Mouse (Mus musculus): Measurements from ENCODE around the gene Plpp3. TPM values are rescaled to one million over a fixed set of nuclear protein-coding genes. Genes with fewer than 3 reads are reported as not detected.
"Not testable (repeated sequence)": the region's sequence is repeated elsewhere in the genome, so short reads cannot be mapped to it uniquely, and the experiment has no call there.

Plpp3 gene
- polyA plus RNA-seq, 1 experiment from 2014 or later: 107 TPM

DNA sequence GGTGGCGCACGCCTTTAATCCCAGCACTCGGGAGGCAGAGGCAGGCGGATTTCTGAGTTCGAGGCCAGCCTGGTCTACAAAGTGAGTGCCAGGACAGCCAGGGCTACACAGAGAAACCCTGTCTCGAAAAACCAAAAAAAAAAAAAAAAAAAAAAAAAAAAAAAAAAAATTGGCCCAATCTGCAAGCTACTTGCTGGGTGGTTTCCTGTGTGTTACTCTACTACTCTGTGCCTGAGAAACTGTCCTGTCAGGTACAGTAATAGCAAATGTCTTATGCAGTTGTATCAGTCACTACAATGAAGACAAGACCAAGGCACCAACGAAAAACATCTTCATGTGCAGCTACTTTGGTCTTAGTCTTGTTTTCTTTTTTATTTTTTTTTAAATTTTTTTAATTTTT, 112.3 kb downstream of the Plpp3 start:
- not testable (repeated sequence) for H3K27me3 ChIP-seq (replicated peaks; ENCODE audit: control insufficient read depth, insufficient read depth, low read length); H3K9me3 ChIP-seq (ENCODE audit: control insufficient read depth, low read length); H3K9ac ChIP-seq (ENCODE audit: low read depth, low read length); H3K4me1 ChIP-seq (ENCODE audit: control insufficient read depth, insufficient read depth, low read length); H3K36me3 ChIP-seq (ENCODE audit: control insufficient read depth, insufficient read depth, low read length); ATAC-seq (ENCODE audit: low read depth); H3K27ac ChIP-seq (replicated peaks; ENCODE audit: low read depth, low read length); DNase-seq (ENCODE audit: low spot score); H3K4me3 ChIP-seq (ENCODE audit: low read depth, low read length); H3K4me2 ChIP-seq (ENCODE audit: low read depth, low read length)
- 98% methylated on average over 4 of the region's 7 CpGs for WGBS

DNA sequence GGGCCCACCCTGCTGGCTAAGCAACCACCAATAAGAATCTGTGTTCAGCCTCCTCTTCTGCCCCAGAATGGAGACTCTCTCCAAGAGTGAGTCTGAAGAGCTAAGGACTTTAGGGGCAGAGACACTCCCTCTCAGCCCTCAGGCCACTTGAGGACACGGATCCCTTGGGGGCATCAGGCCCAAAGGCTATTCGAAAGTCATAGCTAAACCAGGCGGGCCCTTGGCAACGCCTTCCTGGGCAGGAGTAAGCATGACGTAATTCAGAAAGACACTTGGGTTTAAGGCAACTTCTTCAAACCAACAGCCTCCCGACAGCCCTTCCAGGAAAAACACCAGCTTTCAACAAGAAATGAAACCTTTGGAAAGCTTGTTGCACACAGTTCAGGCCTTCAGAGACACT, 114.0 kb downstream of the Plpp3 start:
- 85% methylated on average over 6 of the region's 6 CpGs for WGBS
- Histone ChIP-seq H3K9ac (ENCODE audit: low read depth, low read length) (no peak overlapping the region), H3K27me3 (replicated peaks; ENCODE audit: control insufficient read depth, insufficient read depth, low read length) (no peaks in the 10 kb centered on the region), H3K4me2 (ENCODE audit: low read depth, low read length) (no peak overlapping the region), H3K4me3 (ENCODE audit: low read depth, low read length) (no peak overlapping the region), H3K36me3 (ENCODE audit: control insufficient read depth, insufficient read depth, low read length) (no peaks in the 10 kb centered on the region), H3K4me1 (ENCODE audit: control insufficient read depth, insufficient read depth, low read length) (no peaks in the 10 kb centered on the region), H3K27ac (replicated peaks; ENCODE audit: low read depth, low read length) (no peak overlapping the region), H3K9me3 (ENCODE audit: control insufficient read depth, low read length) (no peaks in the 10 kb centered on the region)
- ATAC-seq (ENCODE audit: low read depth) (no peak), DNase-seq (ENCODE audit: low spot score) (no peak)

DNA sequence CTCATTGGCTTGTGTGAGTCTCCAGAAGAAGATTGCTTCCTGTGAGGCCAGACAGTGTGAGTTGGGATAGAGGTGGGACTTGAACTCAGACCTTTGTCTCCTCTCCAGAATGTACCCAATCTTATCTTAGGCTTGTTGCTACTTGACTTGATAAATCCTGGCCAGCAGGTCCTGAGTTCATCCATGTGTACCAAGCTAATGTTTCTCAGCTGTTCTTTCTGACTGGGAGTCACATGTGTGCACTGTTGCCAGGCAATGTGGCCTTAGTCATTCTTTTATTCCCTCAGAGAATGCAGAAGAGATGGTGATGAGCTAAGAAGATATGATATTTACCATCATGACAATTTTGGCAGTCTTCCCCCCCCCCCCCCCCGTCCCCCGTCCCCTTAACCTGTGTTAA, 115.9 kb downstream of the Plpp3 start:
- ATAC-seq (ENCODE audit: low read depth) (no peak), DNase-seq (ENCODE audit: low spot score) (no peak)
- H3K9me3 ChIP-seq (ENCODE audit: control insufficient read depth, low read length): no peaks in the 10 kb centered on the region
- H3K4me1 ChIP-seq (ENCODE audit: control insufficient read depth, insufficient read depth, low read length): no peaks in the 10 kb centered on the region
- 67% methylated on average over 2 of the region's 2 CpGs for WGBS
- no peak overlapping the region for H3K27ac ChIP-seq (replicated peaks; ENCODE audit: low read depth, low read length)
- H3K4me3 ChIP-seq (ENCODE audit: low read depth, low read length): no peak overlapping the region
- H3K27me3 ChIP-seq (replicated peaks; ENCODE audit: control insufficient read depth, insufficient read depth, low read length): no peaks in the 10 kb centered on the region
- no peak overlapping the region for H3K9ac ChIP-seq (ENCODE audit: low read depth, low read length)
- no peak overlapping the region for H3K4me2 ChIP-seq (ENCODE audit: low read depth, low read length)
- H3K36me3 ChIP-seq (ENCODE audit: control insufficient read depth, insufficient read depth, low read length): no peaks in the 10 kb centered on the region

DNA sequence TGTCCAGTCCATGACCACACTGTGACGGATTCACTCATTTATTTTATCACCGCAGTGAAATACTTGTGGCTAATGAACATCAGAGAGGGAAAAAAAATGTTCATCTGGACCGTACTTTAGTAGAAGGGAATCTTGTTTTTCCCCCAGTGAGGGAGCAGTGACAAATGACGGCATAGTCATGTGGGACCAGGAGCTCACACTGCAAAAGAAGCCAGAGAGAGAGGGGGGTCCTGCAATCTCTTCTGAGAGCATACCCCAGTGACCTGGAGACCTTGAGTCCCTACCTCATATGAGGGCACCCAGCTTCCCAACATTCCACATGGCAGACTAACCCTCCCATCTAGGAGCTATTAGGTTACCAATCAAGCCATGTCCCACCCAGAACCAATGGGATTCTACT, 116.3 kb downstream of the Plpp3 start:
- 89% methylated on average over 4 of the region's 4 CpGs for WGBS
- ATAC-seq (ENCODE audit: low read depth): no peak

DNA sequence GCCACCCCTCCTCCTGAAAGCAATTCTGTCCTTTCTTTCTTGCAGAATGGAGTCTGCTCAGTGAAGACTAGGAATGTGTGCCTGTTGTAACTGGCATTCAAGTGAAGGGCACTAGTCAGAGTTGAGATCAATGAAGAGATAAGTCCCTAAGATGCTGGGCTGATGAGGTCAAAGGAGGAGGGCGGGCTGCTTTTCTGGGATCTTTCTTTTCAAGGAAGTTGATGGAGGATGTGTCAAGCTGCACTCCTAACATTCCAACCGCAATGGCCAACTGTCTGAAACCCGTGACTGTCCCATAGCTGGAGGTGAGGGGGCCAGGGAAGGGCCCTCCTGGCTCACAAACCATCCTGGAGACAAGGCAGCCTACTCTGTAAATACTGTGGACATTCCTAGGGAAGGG, 118.5 kb downstream of the Plpp3 start:
- ATAC-seq (ENCODE audit: low read depth): no peak
- H3K27ac ChIP-seq (replicated peaks; ENCODE audit: low read depth, low read length): no peak overlapping the region
- 69% methylated on average over 3 of the region's 3 CpGs for WGBS

More for the DNA sequence above, 116.3 kb downstream of the Plpp3 start:
- Histone ChIP-seq H3K36me3 (ENCODE audit: control insufficient read depth, insufficient read depth, low read length) (no peaks in the 10 kb centered on the region), H3K9ac (ENCODE audit: low read depth, low read length) (no peak overlapping the region), H3K9me3 (ENCODE audit: control insufficient read depth, low read length) (no peaks in the 10 kb centered on the region), H3K4me2 (ENCODE audit: low read depth, low read length) (no peak overlapping the region), H3K4me3 (ENCODE audit: low read depth, low read length) (no peak overlapping the region), H3K27ac (replicated peaks; ENCODE audit: low read depth, low read length) (no peak overlapping the region), H3K4me1 (ENCODE audit: control insufficient read depth, insufficient read depth, low read length) (no peaks in the 10 kb centered on the region), H3K27me3 (replicated peaks; ENCODE audit: control insufficient read depth, insufficient read depth, low read length) (no peaks in the 10 kb centered on the region)
- no peak for DNase-seq (ENCODE audit: low spot score)

DNA sequence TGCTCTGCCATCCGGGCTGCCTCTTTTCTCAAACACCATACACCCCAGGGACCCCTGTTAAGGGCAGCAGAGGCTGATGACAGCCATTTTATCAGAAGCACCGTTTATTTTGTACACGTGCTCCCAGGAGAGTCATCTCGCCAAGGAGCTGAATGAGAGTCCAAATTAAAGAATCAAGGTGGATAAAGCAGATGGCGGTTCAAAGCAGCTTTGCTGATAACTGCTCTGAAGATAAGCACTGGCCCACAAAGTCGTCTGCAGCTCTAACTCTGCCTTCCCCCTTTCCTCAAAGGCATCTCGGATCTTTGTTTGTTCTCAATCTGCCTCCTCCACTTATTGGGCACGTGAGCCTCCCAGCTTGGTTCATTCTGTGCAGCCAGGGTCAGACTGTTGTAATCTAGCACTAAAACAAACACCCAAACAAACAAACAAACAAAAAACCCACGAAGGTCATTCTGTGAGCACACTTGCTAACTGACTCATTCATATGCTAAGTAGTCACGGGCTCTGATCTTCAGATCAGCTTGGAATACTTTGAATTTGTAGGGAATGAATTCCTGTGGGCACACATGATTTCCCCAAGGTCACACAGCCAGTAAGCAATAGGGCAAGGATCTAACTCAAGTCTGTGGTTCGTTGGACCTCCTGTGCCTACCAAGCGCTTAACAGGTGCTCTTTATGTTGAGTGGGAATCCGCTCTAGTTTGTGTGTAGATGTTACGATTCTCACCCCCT, 119.1 kb downstream of the Plpp3 start:
- Histone ChIP-seq H3K27ac (replicated peaks; ENCODE audit: low read depth, low read length) (no peak overlapping the region), H3K27me3 (replicated peaks; ENCODE audit: control insufficient read depth, insufficient read depth, low read length) (no peaks in the 10 kb centered on the region), H3K4me3 (ENCODE audit: low read depth, low read length) (no peak overlapping the region), H3K9me3 (ENCODE audit: control insufficient read depth, low read length) (no peaks in the 10 kb centered on the region), H3K4me2 (ENCODE audit: low read depth, low read length) (no peak overlapping the region), H3K4me1 (ENCODE audit: control insufficient read depth, insufficient read depth, low read length) (no peaks in the 10 kb centered on the region), H3K9ac (ENCODE audit: low read depth, low read length) (no peak overlapping the region), H3K36me3 (ENCODE audit: control insufficient read depth, insufficient read depth, low read length) (no peaks in the 10 kb centered on the region)
- WGBS: 50% methylated on average over 14 of the region's 14 CpGs
- ATAC-seq (ENCODE audit: low read depth) (no peak), DNase-seq (ENCODE audit: low spot score) (no peak)

More for the DNA sequence above, 118.5 kb downstream of the Plpp3 start:
- Histone ChIP-seq H3K9ac (ENCODE audit: low read depth, low read length) (no peak overlapping the region), H3K4me3 (ENCODE audit: low read depth, low read length) (no peak overlapping the region), H3K36me3 (ENCODE audit: control insufficient read depth, insufficient read depth, low read length) (no peaks in the 10 kb centered on the region), H3K4me2 (ENCODE audit: low read depth, low read length) (no peak overlapping the region), H3K27me3 (replicated peaks; ENCODE audit: control insufficient read depth, insufficient read depth, low read length) (no peaks in the 10 kb centered on the region), H3K9me3 (ENCODE audit: control insufficient read depth, low read length) (no peaks in the 10 kb centered on the region), H3K4me1 (ENCODE audit: control insufficient read depth, insufficient read depth, low read length) (no peaks in the 10 kb centered on the region)
- DNase-seq (ENCODE audit: low spot score): no peak

DNA sequence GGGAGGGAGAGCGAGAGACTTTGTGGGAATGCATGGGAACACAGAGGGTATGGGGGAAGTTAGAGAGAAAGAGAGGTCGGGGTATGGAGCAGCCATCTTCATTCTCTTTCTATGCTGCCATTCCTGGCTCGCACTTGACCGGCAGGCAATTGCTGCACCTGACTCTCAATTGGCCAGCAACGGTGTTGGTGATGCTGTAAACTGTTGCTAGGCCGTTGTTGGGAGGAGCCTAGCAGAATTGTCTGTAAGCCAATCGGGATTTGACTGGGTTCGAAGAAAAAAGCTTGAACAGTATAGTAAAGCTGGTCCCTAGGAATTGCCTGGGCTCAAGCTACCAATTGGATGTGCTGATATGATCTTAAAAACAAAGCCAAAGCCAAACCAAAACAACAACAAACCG, 121.0 kb downstream of the Plpp3 start:
- Histone ChIP-seq H3K4me3 (ENCODE audit: low read depth, low read length) (no peak overlapping the region), H3K4me2 (ENCODE audit: low read depth, low read length) (no peak overlapping the region), H3K27me3 (replicated peaks; ENCODE audit: control insufficient read depth, insufficient read depth, low read length) (no peaks in the 10 kb centered on the region), H3K36me3 (ENCODE audit: control insufficient read depth, insufficient read depth, low read length) (no peaks in the 10 kb centered on the region), H3K9me3 (ENCODE audit: control insufficient read depth, low read length) (no peaks in the 10 kb centered on the region), H3K27ac (replicated peaks; ENCODE audit: low read depth, low read length) (no peak overlapping the region), H3K4me1 (ENCODE audit: control insufficient read depth, insufficient read depth, low read length) (0 out of 2 replicates have a peak, but pooled peaks cover 3% of the 10 kb centered on the region), H3K9ac (ENCODE audit: low read depth, low read length) (no peak overlapping the region)
- 73% methylated on average over 9 of the region's 9 CpGs for WGBS
- ATAC-seq (ENCODE audit: low read depth): no peak
- DNase-seq (ENCODE audit: low spot score): no peak

DNA sequence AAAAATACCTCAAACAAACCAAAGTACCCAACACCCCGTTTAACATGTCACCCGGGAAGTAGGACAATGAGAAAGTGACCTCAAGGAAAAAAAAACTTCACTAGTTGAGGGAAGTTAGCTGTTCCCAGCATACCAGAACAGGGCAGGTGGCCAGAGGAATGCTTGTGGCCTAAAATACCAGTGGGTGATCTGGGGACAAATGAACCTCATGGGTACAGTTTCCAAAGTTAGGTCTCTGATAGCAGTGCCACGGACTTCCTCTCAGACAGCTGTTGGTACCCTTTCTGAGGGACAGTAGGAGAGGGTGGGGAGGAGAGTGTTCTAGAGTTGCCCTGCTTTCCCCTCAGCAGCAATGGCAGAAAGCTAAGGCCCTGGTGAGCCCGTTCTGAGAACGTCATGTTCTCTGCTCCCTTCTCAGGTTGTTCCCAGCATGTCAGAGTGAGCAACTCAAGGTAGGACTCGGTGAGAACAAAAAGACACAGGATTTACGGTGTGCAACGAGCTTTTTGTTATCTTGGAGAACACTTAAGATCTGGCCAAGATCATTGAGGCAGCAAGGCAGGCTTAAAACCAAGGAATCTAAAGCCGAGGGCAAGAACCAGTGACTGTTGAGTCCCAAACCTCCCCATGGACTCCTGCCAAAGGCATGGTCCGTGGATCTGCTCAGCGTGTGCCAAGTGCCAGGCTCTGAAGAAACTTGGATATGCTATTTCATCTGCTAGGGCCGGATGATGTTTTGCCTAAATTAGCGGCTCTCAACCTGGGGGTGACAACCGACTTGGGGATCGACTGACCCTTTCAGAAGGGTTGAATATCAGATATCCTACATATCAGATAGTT, 121.6 kb downstream of the Plpp3 start:
- H3K27me3 ChIP-seq (replicated peaks; ENCODE audit: control insufficient read depth, insufficient read depth, low read length): no peaks in the 10 kb centered on the region
- H3K9ac ChIP-seq (ENCODE audit: low read depth, low read length): no peak overlapping the region
- H3K4me2 ChIP-seq (ENCODE audit: low read depth, low read length): no peak overlapping the region
- H3K9me3 ChIP-seq (ENCODE audit: control insufficient read depth, low read length): no peaks in the 10 kb centered on the region
- H3K4me3 ChIP-seq (ENCODE audit: low read depth, low read length): no peak overlapping the region
- WGBS: 82% methylated on average over 15 of the region's 15 CpGs
- no peak for ATAC-seq (ENCODE audit: low read depth)
- 0 out of 2 replicates have a peak, but pooled peaks cover 3% of the 10 kb centered on the region for H3K4me1 ChIP-seq (ENCODE audit: control insufficient read depth, insufficient read depth, low read length)
- no peaks in the 10 kb centered on the region for H3K36me3 ChIP-seq (ENCODE audit: control insufficient read depth, insufficient read depth, low read length)
- H3K27ac ChIP-seq (replicated peaks; ENCODE audit: low read depth, low read length): no peak overlapping the region
- no peak for DNase-seq (ENCODE audit: low spot score)

All from embryonic facial prominence, embryonic 14.5 days (tissue).